Mouse (Mus musculus): ENCODE results near the gene Gm45337.

DNA sequence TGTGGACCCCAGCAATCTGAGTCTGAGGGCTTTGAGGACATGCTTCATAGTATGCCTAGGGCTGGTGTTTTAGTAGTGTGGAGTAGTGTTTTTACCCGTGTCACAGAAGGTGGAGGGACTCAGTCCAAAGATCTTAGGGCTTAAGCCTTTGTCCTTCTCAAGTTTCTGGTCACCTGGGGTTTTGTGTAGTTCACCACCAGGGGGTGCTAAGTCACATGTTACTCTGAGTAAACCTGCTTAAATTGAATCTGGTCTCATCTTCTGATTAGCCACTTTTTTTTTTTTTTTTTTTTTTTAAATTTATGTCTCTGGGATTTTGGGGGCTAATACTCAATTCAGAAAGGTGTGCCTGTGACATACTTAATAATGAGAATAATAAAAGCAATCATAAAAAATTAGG lies 1.6 kb upstream of the Gm45337 start:
- TF ChIP-seq CTCF (IDR thresholded peaks at IDR 0.05; ENCODE audit: borderline replicate concordance, extremely low read depth, insufficient read depth, insufficient read length) = peak; percentile 60; the same call in 1 of the 2 replicates
- no peak for TF ChIP-seq POLR2A (IDR thresholded peaks at IDR 0.05; ENCODE audit: borderline replicate concordance, extremely low read depth, insufficient read depth, insufficient read length, poor library complexity, severe bottlenecking)

Data from brain, embryonic 14.5 days (tissue).